Mouse (Mus musculus): ENCODE measurements around the gene Tet3.
A peak's percentile ranks its signal among the peaks of the same experiment; 100 is the strongest.
"Not testable (repeated sequence)": the region's sequence is repeated elsewhere in the genome, so short reads cannot be mapped to it uniquely, and the experiment has no call there.

The Tet3 gene

GRCm38 (mm10) chr6:83371350-83371749 is 87.5 kb downstream of the Tet3 start:
- no peak for DNase-seq (ENCODE audit: low read depth, low spot score)

- DNase-seq (ENCODE audit: low read depth, low spot score) = no peak
Observed at GRCm38 (mm10) chr6:83370316-83370965, 88.4 kb downstream of the Tet3 start.

- no peak for DNase-seq (ENCODE audit: low read depth, low spot score)
Observed at GRCm38 (mm10) chr6:83363075-83363474, 95.8 kb downstream of the Tet3 start.

GRCm38 (mm10) chr6:83361523-83362248 is 97.2 kb downstream of the Tet3 start:
- no peak for DNase-seq (ENCODE audit: low read depth, low spot score)

- DNase-seq (ENCODE audit: low read depth, low spot score) = no peak
Observed at GRCm38 (mm10) chr6:83357436-83357835, 101.4 kb downstream of the Tet3 start.

- DNase-seq (ENCODE audit: low read depth, low spot score) = peak; percentile 39
Observed at GRCm38 (mm10) chr6:83356569-83357138, 102.2 kb downstream of the Tet3 start.

GRCm38 (mm10) chr6:83354856-83355781 is 103.8 kb downstream of the Tet3 start:
- no peak for DNase-seq (ENCODE audit: low read depth, low spot score)

- DNase-seq (ENCODE audit: low read depth, low spot score) = no peak
Observed at GRCm38 (mm10) chr6:83352666-83353410, 106.0 kb downstream of the Tet3 start.

GRCm38 (mm10) chr6:83351490-83352160 is 107.3 kb downstream of the Tet3 start:
- no peak for DNase-seq (ENCODE audit: low read depth, low spot score)

GRCm38 (mm10) chr6:83350851-83351405 is 108.0 kb downstream of the Tet3 start:
- DNase-seq (ENCODE audit: low read depth, low spot score) = no peak

GRCm38 (mm10) chr6:83350172-83350571 is 108.7 kb downstream of the Tet3 start:
- DNase-seq (ENCODE audit: low read depth, low spot score) = no peak

GRCm38 (mm10) chr6:83349274-83349958 is 109.5 kb downstream of the Tet3 start:
- peak; percentile 24 for DNase-seq (ENCODE audit: low read depth, low spot score)

- DNase-seq (ENCODE audit: low read depth, low spot score) = no peak
Observed at GRCm38 (mm10) chr6:83348873-83349272, 110.0 kb downstream of the Tet3 start, which contains the start of gene Bola3. Gene Bola3 (plus strand): TSS chr6:83349147.

GRCm38 (mm10) chr6:83347916-83348315 is 111.0 kb downstream of the Tet3 start:
- DNase-seq (ENCODE audit: low read depth, low spot score) = no peak

- not testable (repeated sequence) for DNase-seq (ENCODE audit: low read depth, low spot score)
Observed at GRCm38 (mm10) chr6:83345285-83345684, 113.6 kb downstream of the Tet3 start.

- no peak for DNase-seq (ENCODE audit: low read depth, low spot score)
Observed at GRCm38 (mm10) chr6:83342957-83343356, 115.9 kb downstream of the Tet3 start.

- no peak for DNase-seq (ENCODE audit: low read depth, low spot score)
Observed at GRCm38 (mm10) chr6:83341387-83341786, 117.5 kb downstream of the Tet3 start.

GRCm38 (mm10) chr6:83327591-83328190 is 131.2 kb downstream of the Tet3 start:
- DNase-seq (ENCODE audit: low read depth, low spot score) = no peak

GRCm38 (mm10) chr6:83326761-83327160 is 132.1 kb downstream of the Tet3 start:
- DNase-seq (ENCODE audit: low read depth, low spot score) = no peak
